Mouse (Mus musculus): ENCODE measurements around the gene Tmtc2.

Tmtc2 gene

DNA sequence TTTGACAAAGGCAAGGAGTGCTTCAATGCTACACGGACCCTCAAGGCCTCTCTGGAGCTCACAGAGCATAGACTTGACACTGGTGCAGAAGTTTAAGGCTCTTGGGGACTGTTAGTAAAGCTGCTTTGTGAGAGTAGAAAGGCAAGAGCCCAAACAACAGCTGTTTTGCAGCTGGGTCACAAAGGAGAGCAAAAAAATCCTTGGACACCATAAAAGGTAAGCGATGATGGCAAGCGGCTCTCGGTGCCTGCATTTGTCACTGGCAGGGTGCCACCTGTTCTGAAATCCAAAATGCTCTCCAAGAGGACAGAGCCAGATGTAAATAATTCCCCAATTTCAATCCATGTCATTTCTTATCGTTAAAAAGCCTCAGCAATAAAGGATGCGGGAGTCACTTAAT lies 290.1 kb downstream of the Tmtc2 start:
- DNase-seq: no peak

GRCm38 (mm10) chr10:105280933-105281332 lies 293.3 kb downstream of the Tmtc2 start:
- DNase-seq: no peak

GRCm38 (mm10) chr10:105260053-105260452 lies 314.2 kb downstream of the Tmtc2 start:
- no peak for DNase-seq

GRCm38 (mm10) chr10:105238291-105238690 lies 336.0 kb downstream of the Tmtc2 start:
- peak; percentile 57 for DNase-seq

- DNase-seq: no peak
Measured at GRCm38 (mm10) chr10:105232864-105233263, 341.4 kb downstream of the Tmtc2 start.

DNA sequence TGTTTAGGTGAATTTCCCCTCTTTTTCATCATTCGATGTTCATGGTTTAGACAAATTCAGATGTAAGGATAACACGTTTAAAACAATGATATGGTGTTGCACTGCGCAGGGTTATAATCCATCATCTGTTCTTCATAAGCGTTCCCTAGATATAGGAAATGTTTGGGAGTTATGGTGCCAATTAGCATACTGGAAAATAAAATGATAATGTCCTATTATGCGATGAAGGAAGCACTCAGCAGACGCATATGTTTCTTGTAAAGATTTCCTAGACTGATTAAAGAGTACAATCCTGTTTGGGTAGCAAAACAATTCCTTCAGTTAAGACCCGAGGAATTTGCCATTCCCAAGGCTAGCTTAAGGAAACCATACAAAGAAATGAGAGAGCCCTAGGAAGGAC lies 343.8 kb downstream of the Tmtc2 start:
- no peak for DNase-seq

DNA sequence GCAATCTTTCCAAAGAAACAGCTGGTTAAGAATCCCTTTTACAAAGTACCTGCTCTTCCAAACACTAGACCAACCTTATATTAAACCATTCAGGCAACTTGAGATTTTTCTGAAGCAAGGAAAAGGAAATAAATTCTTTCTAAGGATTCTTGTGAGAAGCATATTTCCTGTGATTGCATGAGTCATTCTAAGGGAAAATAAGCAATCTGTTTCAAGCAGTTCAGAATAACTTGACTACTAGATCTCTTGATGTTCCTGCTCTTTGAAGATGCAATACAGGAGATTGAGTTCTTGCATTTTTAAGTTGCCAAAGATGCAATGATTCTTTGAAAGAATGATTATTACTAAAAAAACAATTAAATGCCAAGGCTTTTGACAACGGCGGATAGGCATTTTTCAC lies 345.6 kb downstream of the Tmtc2 start:
- DNase-seq: no peak

GRCm38 (mm10) chr10:105227631-105228030 lies 346.6 kb downstream of the Tmtc2 start:
- DNase-seq: no peak

- DNase-seq: no peak
Measured at GRCm38 (mm10) chr10:105225714-105226113, 348.5 kb downstream of the Tmtc2 start.

DNA sequence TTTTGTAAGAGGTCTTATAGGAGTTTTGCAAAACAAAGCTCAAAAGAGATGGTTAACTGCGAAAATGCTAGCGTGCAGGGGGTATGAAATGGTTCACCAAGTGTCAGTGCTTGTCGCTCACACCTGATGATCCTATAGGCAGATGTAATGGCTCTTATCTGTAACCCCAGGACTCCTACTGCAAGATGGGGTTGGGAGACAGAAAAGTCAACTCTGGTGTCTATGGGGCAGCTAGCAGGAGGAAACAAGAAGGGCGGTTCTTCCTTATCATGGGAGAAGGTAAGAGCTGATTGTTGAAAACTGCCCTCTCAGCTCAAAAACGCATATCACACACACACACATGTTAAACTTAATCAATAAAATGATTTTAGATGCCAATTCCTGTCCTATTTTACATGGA lies 351.3 kb downstream of the Tmtc2 start:
- no peak for DNase-seq

DNA sequence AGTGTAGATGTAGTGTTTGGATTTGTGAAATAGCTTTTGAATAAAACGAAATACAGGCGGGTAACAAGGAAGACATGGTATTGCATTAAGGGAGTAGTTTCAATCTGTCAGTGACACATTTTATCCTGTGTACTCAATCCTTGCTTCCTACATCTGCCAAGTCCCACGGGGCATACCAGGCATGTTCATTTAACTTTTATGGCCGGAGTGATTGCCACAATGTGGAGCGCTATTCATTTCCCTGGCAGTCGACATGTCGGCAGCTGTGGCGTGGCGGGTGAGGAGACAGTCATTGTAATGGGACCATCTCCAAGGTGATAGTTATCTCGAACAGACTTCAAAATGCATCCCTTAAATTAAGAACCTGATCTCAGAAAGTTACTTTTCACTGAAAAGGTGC lies 372.8 kb downstream of the Tmtc2 start:
- no peak for DNase-seq

DNA sequence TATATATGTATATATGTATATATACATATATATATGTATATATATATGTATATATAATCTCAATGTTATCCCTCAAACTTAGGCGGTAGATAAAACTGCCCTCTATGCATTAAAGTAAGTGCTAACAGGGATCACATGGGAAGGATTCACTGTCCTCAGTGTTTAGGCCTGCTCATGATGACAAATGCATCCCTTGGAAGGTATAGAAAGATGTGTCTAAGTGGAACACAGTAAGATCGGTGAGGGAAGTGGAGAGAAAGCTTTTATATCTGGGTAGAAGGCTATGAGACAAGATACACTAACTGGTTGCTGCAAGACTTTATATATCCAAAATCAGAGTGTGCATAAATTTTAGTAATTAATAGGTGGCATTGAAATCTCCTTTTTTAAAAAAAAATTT lies 373.6 kb downstream of the Tmtc2 start:
- no peak for DNase-seq

DNA sequence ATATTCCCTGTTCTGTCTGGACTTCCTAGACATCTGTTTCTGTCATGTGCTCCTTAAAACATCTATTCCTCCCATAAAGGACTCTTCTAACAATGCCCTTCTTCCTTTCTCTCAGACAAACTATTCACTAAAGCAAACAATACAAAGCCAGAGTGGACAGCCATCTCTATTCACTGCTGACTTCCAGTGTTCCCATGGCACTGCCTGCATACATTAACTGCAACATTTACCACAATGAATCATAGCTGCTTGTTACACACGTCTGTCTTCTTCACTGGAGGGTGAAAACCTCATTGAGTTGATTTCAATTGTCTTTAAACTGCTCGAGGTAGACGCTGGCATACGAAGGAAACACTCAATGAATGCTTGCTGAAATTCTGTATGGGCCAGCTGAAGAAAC lies 374.2 kb downstream of the Tmtc2 start:
- no peak for DNase-seq

- DNase-seq: no peak
Measured at GRCm38 (mm10) chr10:105199515-105199914, 374.7 kb downstream of the Tmtc2 start.

- no peak for DNase-seq
Measured at GRCm38 (mm10) chr10:105195377-105195776, 378.9 kb downstream of the Tmtc2 start.

DNA sequence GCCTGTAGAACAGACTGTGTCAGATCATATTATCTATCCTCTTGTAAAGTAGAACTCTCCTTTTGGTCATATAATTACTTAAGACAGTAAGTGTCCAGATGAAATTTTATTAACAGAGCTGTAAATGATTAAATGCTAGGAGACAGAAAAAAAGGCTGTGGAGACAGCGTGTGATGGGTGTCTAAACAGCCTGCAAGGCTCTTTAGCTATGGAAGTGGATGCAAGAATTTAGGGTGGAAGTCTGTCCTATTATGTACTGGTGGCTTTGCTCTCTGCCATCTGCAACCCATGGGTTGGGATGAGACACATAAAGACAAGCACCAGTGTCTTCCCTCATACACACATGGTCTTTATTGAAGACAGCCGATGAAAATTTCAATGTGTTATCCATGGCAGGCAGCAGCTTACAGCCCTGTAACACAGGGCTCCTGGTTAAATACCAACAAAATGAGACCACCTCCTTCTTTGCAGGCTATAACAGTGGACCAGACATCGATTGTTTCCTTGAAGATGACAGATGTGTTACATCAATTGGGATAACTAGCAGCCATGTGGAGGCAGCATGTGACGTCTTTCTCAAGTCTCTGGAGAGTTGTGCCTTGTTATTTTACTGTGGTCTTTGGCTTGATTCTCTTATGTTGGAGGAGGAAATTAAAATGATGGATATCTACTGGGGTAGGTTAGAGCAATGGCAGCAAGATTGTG lies 380.3 kb downstream of the Tmtc2 start:
- no peak for DNase-seq

GRCm38 (mm10) chr10:105192071-105192470 lies 382.2 kb downstream of the Tmtc2 start:
- peak; percentile 7 for DNase-seq

DNA sequence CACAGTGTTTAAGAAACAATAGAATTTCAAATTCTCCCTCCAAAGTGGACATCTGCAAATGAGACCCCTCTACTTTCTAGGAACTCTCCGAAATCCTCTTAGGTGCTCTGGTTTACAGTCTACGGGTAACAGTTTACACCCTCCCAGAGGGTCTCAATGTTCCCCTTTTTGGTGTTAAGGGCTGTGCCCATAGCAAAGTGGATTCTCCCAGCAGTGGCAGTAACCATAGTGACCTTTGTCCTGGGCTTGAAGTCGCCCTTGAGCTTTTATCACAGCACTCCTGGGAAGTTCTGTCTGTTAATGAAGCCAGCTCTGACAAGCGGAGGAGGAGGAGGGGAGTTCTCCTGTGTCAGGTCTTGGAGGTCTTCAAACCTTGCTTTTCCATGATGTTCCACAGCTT lies 384.5 kb downstream of the Tmtc2 start:
- DNase-seq: no peak

DNA sequence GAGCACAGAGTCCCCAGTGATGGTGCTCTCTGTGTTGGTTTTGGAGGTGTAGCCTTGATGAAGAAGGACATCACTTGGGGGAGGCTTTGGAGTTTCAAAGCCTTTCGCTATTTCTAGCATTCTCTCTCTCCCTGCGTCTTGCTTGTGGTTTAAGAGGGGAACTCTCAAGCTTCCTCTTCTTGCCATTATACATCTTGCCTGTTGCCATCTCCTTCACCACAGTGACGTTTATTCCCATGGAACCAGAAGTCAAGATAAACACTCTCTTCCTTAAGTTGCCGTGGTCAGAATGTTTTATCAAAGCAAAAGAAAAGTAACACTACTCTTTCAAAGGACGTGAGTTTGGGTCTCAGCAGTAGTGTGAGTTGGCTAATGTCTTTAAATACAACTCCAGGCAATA lies 387.6 kb downstream of the Tmtc2 start:
- no peak for DNase-seq

DNA sequence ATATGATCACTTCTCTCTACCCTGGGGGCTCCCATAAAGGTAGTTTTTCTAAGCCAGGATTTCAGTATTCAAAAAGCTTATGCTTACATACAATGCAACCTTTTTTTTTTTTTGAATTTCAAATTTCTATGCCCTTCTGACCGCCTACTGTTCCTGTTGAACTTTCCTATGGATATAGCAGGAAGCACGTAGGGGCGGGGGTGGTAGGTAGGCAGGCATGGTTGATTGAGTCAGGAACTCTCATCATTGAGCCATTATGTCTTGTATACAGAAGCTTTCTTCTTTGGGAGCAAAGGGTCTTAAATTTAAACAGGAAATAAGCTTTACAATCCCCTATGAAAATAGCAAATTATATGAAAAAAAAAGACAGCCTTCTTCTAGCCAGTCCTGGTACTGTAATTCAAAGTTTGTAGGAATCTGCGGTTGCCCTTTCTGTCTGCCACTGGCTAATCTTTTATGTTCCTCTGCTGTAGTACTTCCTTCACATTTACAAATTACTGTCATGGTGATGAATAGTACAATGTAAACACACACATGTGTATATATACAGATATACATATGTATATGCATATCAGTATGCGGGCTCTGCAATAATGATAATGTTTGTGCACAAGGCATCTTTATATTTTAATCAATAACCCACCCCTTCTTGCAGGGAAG lies 405.7 kb downstream of the Tmtc2 start:
- DNase-seq: no peak

DNA sequence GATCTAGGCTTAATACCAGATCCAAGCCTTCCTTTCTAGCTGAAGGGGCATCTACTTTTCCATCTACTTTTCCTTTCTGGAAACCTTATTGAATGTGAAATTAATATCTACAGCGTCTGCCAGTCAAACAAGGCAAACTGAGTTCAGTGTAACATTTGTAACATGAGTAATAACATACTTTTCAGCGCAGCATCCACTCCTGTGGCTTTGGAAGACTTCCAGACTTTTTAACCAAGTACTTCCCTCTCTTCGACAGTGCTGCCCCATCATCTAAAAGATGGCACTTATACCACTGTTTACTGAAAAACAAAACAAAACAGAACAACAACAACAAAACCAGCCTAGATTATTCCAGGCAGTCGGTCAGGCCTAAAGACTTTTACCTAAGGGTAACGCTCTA lies 409.0 kb downstream of the Tmtc2 start:
- DNase-seq: no peak

- no peak for DNase-seq
Measured at GRCm38 (mm10) chr10:105153789-105154188, 420.5 kb downstream of the Tmtc2 start.

- no peak for DNase-seq
Measured at GRCm38 (mm10) chr10:105144382-105144781, 429.9 kb downstream of the Tmtc2 start.

- DNase-seq: no peak
Measured at GRCm38 (mm10) chr10:105142201-105142600, 432.1 kb downstream of the Tmtc2 start.

Measured in right cerebral cortex, postnatal 25 days (tissue).